Mouse (Mus musculus) heart, postnatal 0 days (tissue): Measurements from ENCODE around the gene Maml1.

Source experiments
- CTCF ChIP-seq: IDR thresholded peaks from 2 replicates; pipeline ENCODE4 v1.5.1; 2016; ENCODE audit warnings: antibody characterized with exemption, control low read depth, low read depth
- EP300 ChIP-seq: IDR thresholded peaks from 2 replicates; pipeline ENCODE4 v1.6.1; 2016; ENCODE audit warnings: antibody characterized with exemption, low read depth

GRCm38 (mm10) chr11:50230481-50231304, 61.4 kb downstream of the Maml1 start:
- TF ChIP-seq CTCF: no peak
- TF ChIP-seq EP300: no peak
